ENCODE assay signal across 28 mouse cellular contexts in genomic region chr3:85196591-85196990, GRCm38 (mm10).
"Had no signal": no experiment of that assay in that cellular context is flagged by ENCODE, and none has a peak within 500 bp of the region (broad histone marks: within the 10 kb centered on the region; RNA-seq: fewer than 3 reads in every experiment).

No protein-coding gene starts in this region.

- H3K4me2 ChIP-seq: embryonic facial prominence, embryonic 12.5 days; embryonic facial prominence, embryonic 13.5 days; embryonic facial prominence, embryonic 15.5 days; forebrain, embryonic 12.5 days; forebrain, embryonic 13.5 days; forebrain, embryonic 15.5 days had no signal

- H3K4me1 ChIP-seq: embryonic facial prominence, embryonic 12.5 days; embryonic facial prominence, embryonic 13.5 days; embryonic facial prominence, embryonic 15.5 days; forebrain, embryonic 10.5 days; forebrain, embryonic 12.5 days; forebrain, embryonic 13.5 days had no signal

- H3K9ac ChIP-seq: embryonic facial prominence, embryonic 12.5 days; embryonic facial prominence, embryonic 13.5 days; embryonic facial prominence, embryonic 15.5 days; forebrain, embryonic 12.5 days; forebrain, embryonic 13.5 days; forebrain, embryonic 15.5 days; forebrain, postnatal 0 days had no signal

- H3K27me3 ChIP-seq: embryonic facial prominence, embryonic 12.5 days; embryonic facial prominence, embryonic 13.5 days; embryonic facial prominence, embryonic 15.5 days; forebrain, embryonic 12.5 days; forebrain, embryonic 13.5 days; forebrain, embryonic 15.5 days had no signal

- H3K27ac ChIP-seq: embryonic facial prominence, embryonic 10.5 days; embryonic facial prominence, embryonic 12.5 days; embryonic facial prominence, embryonic 13.5 days; embryonic facial prominence, embryonic 15.5 days; forebrain, embryonic 10.5 days; forebrain, embryonic 12.5 days; forebrain, embryonic 13.5 days; forebrain, embryonic 15.5 days; gastrocnemius, adult 2 months had no signal

- DNase-seq: cerebellum, adult 2 months; cerebellum, adult 8-10 months; cerebellum, adult 9-10 months; cerebellum, adult 9-11 months; cerebellum, postnatal 10 days; cerebellum, postnatal 14 days; cerebellum, postnatal 25 days; cerebellum, postnatal 36 days; embryo, embryonic 11 days; forebrain, postnatal 0 days; gastrocnemius, adult 2 months; gastrocnemius, postnatal 10 days; gastrocnemius, postnatal 14 days; gastrocnemius, postnatal 25 days; gastrocnemius, postnatal 36 days; heart, adult 11 months; heart, adult 18-20 months had no signal

- H3K36me3 ChIP-seq: embryonic facial prominence, embryonic 10.5 days; embryonic facial prominence, embryonic 12.5 days; embryonic facial prominence, embryonic 13.5 days; embryonic facial prominence, embryonic 15.5 days; forebrain, embryonic 10.5 days; forebrain, embryonic 12.5 days; forebrain, embryonic 15.5 days had no signal

- H3K4me3 ChIP-seq: embryonic facial prominence, embryonic 10.5 days; embryonic facial prominence, embryonic 12.5 days; embryonic facial prominence, embryonic 13.5 days; embryonic facial prominence, embryonic 15.5 days; erythroblast, embryonic 14.5 days; forebrain, embryonic 10.5 days; forebrain, embryonic 12.5 days; forebrain, embryonic 13.5 days; forebrain, embryonic 15.5 days; gastrocnemius, adult 2 months had no signal

- H3K9me3 ChIP-seq: embryonic facial prominence, embryonic 10.5 days; embryonic facial prominence, embryonic 12.5 days; embryonic facial prominence, embryonic 13.5 days; embryonic facial prominence, embryonic 15.5 days; forebrain, embryonic 10.5 days; forebrain, embryonic 12.5 days; forebrain, embryonic 13.5 days; forebrain, embryonic 15.5 days had no signal

- ATAC-seq: forebrain, embryonic 13.5 days; forebrain, embryonic 14.5 days; forebrain, embryonic 15.5 days; forebrain, embryonic 16.5 days; forebrain, postnatal 0 days had no signal
